Mouse (Mus musculus) CH12.LX (cell line): ENCODE measurements around the gene Zfp382. TPM values are rescaled to one million over a fixed set of nuclear protein-coding genes. Genes with fewer than 3 reads are reported as not detected.

Experiments
- DNase-seq: peaks from one replicate; pipeline ENCODE4 v3.0.0-alpha.2; 2013; ENCODE audit errors: extremely low read depth
- H3K27ac ChIP-seq: 2 replicates; pipeline ENCODE4 v1.5.1; 2012; ENCODE audit warnings: low read depth, mild to moderate bottlenecking, control low read depth, moderate library complexity; ENCODE audit not compliant: insufficient read depth
- H3K27me3 ChIP-seq: replicated peaks from 2 replicates; pipeline ENCODE3; 2012; ENCODE audit warnings: inconsistent platforms
- H3K36me3 ChIP-seq, 2 experiments: replicated peaks in 1 of 2; 2 replicates each; pipeline versions ENCODE3 to v1.6.1; 2012; ENCODE audit warnings: inconsistent platforms in 1 of 2, low read length in 1 of 2, mild to moderate bottlenecking in 1 of 2, mixed read lengths in 1 of 2, moderate library complexity in 1 of 2; ENCODE audit not compliant: control insufficient read depth in 1 of 2, insufficient read depth in 1 of 2
- H3K4me1 ChIP-seq, 2 experiments: 2 replicates each; pipeline ENCODE4 v1.6.1; 2012; ENCODE audit warnings: inconsistent platforms in 1 of 2, moderate library complexity in 1 of 2; ENCODE audit not compliant: insufficient read depth in 2 of 2, control insufficient read depth in 1 of 2
- H3K4me2 ChIP-seq: 2 replicates; pipeline ENCODE4 v1.6.1; 2012; ENCODE audit warnings: low read depth, mild to moderate bottlenecking, control low read depth; ENCODE audit not compliant: poor library complexity, insufficient read depth, severe bottlenecking
- H3K4me3 ChIP-seq, 3 experiments: fragments of 150-350 bp in 1 of 3; sonication (generic) in 1 of 3; replicated peaks in 1 of 3; 2 replicates each; pipeline versions ENCODE3 to v1.5.1; 2011 to 2012; ENCODE audit warnings: low read depth in 2 of 3, low read length in 2 of 3, mild to moderate bottlenecking in 2 of 3, moderate library complexity in 2 of 3, control low read depth in 1 of 3, improper control_type of control experiment in 1 of 3, inconsistent platforms in 1 of 3, mixed read lengths in 1 of 3; ENCODE audit not compliant: poor library complexity in 1 of 3
- H3K79me2 ChIP-seq: replicated peaks from 2 replicates; pipeline ENCODE4 v1.6.1; 2012; ENCODE audit warnings: mild to moderate bottlenecking, moderate library complexity; ENCODE audit not compliant: control insufficient read depth, poor library complexity, insufficient read depth, severe bottlenecking; ENCODE audit errors: extremely low read depth
- H3K9ac ChIP-seq: 2 replicates; pipeline ENCODE4 v1.6.1; 2012; ENCODE audit warnings: low read depth, mild to moderate bottlenecking, control low read depth, moderate library complexity; ENCODE audit not compliant: insufficient read depth
- H3K9me3 ChIP-seq: replicated peaks from 2 replicates; pipeline ENCODE3; 2012; ENCODE audit warnings: low read length, inconsistent platforms, mixed read lengths
- CHD1 ChIP-seq: IDR thresholded peaks from 2 replicates; pipeline ENCODE4 v1.6.1; 2012; ENCODE audit warnings: low read depth, low read length, improper control_type of control experiment, inconsistent platforms
- CTCF ChIP-seq, 2 experiments: IDR thresholded peaks in 1 of 2; conservative IDR thresholded peaks in 1 of 2; 2 replicates each; pipeline ENCODE4 v1.5.1; 2011 to 2012; ENCODE audit warnings: low read depth in 2 of 2, low read length in 2 of 2, improper control_type of control experiment in 1 of 2, inconsistent platforms in 1 of 2, mild to moderate bottlenecking in 1 of 2, moderate library complexity in 1 of 2
- E2F4 ChIP-seq: IDR thresholded peaks from 2 replicates; pipeline ENCODE4 v1.6.1; 2011; ENCODE audit warnings: low read depth, low read length, improper control_type of control experiment; ENCODE audit not compliant: insufficient replicate concordance
- ELF1 ChIP-seq: IDR thresholded peaks from 2 replicates; pipeline ENCODE4 v1.6.1; 2014; ENCODE audit warnings: low read depth, mild to moderate bottlenecking, inconsistent platforms, low read length, improper control_type of control experiment
- IRF4 ChIP-seq: IDR thresholded peaks from 2 replicates; pipeline ENCODE4 v1.6.1; 2014; ENCODE audit warnings: low read depth, mild to moderate bottlenecking, inconsistent platforms, low read length, improper control_type of control experiment
- JUND ChIP-seq: conservative IDR thresholded peaks from 2 replicates; pipeline ENCODE4 v1.6.1; 2011; ENCODE audit warnings: low read depth, low read length, improper control_type of control experiment
- MYC ChIP-seq: IDR thresholded peaks from 2 replicates; pipeline ENCODE4 v1.6.1; 2011; ENCODE audit warnings: low read depth, mild to moderate bottlenecking, improper control_type of control experiment, low read length
- NELFE ChIP-seq: IDR thresholded peaks from 2 replicates; pipeline ENCODE4 v1.6.1; 2011; ENCODE audit warnings: low read depth, low read length, improper control_type of control experiment
- NRF1 ChIP-seq: IDR thresholded peaks from 2 replicates; pipeline ENCODE4 v1.6.1; 2014; ENCODE audit warnings: low read depth, mild to moderate bottlenecking, inconsistent platforms, low read length, improper control_type of control experiment, moderate library complexity
- RAD21 ChIP-seq: IDR thresholded peaks from 2 replicates; pipeline ENCODE4 v1.6.1; 2011; ENCODE audit warnings: low read depth, mild to moderate bottlenecking, low read length, improper control_type of control experiment, moderate library complexity
- TCF12 ChIP-seq: IDR thresholded peaks from 2 replicates; pipeline ENCODE4 v1.6.1; 2014; ENCODE audit warnings: low read depth, mild to moderate bottlenecking, inconsistent platforms, low read length, improper control_type of control experiment
- ZNF384 ChIP-seq: IDR thresholded peaks from 2 replicates; pipeline ENCODE4 v1.6.1; 2012; ENCODE audit warnings: low read depth, low read length, improper control_type of control experiment, inconsistent platforms
- dilution Hi-C: fragments of 300-500 bp; cut with MboI; formaldehyde crosslinking; loops from 2 replicates; pipeline ENCODE4 v1.14.3; 2020; ENCODE audit warnings: low sequenced_read_pairs; ENCODE audit not compliant: extremely low pct_unique_long_range_greater_than_20kb, extremely low pct_ligation_motif_present
- in situ Hi-C: fragments of 300-500 bp; cut with MboI; formaldehyde crosslinking; loops from 3 replicates; pipeline ENCODE4 v1.14.3; 2019; ENCODE audit warnings: low sequenced_read_pairs, low pct_ligation_motif_present, low pct_unique_long_range_greater_than_20kb, mixed read lengths
- polyA plus RNA-seq: library from polyadenylated mRNA; unstranded; fragments of >175 nt; gene quantifications from 2 replicates; pipeline ENCODE4 v1.2.1, GENCODE M21; 2012; ENCODE audit warnings: low read depth; ENCODE audit not compliant: insufficient read length
- total RNA-seq, 2 experiments: library from RNA; depleted of rRNA; stranded (reverse); fragments of 300-350 nt in 1 of 2; fragments of >200 nt in 1 of 2; gene quantifications; 2 replicates each; pipeline ENCODE4 v1.2.3; 2012 to 2014

Zfp382 gene
- total and polyA plus RNA-seq, 3 experiments, result 3.3 to 4.7 (median 4.7) TPM

DNA sequence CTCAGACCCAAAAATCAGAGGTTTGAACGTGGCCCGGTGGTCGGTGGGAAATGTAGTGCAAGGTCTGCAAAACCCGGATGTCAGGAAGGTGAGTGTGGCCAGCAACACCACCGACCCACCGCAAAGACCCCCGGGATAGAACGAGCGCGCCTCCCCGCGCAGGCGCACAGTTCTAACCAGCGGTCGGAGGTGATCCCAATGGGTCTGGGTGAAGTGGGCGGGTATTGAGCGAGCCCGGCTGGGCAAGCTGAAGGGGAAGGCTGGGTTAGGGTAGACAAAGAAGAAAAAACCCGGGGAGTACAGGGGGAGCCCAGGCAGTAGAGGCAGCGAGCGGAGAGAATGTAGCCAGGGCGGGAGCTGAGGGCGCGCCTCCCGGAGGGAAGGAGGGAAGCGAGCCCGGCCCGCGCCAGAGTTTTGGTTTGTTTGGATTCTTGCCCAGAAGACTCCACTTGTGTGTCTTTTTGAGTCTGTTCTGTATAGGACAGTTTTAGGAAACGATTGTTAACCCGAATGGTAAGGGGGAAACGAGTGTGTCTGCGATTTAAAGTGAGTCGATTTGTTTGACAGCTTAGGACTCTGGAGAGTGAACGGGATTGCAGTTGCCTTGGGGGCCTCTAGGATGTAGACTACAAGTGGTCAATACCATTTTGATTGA, 21.9 kb downstream of the Zfp382 start:
- Histone ChIP-seq H3K4me1 (no peaks in the 10 kb centered on the region), H3K36me3 (peaks cover 10 to 69% of the 10 kb centered on the region in 2 experiments), H3K9ac (no peak overlapping the region), H3K4me3 (no peak overlapping the region), H3K27ac (no peak overlapping the region), H3K27me3 (no peaks in the 10 kb centered on the region), H3K4me2 (no peak overlapping the region), H3K79me2 (no peaks in the 10 kb centered on the region), H3K9me3 (peaks cover 23% of the 10 kb centered on the region)
- dilution Hi-C loops (no loop called here), in situ Hi-C loops (no loop called here)
- no peak for TF ChIP-seq NRF1
- TF ChIP-seq MYC, result no peak
- no peak for TF ChIP-seq ELF1
- DNase-seq, result no peak

DNA sequence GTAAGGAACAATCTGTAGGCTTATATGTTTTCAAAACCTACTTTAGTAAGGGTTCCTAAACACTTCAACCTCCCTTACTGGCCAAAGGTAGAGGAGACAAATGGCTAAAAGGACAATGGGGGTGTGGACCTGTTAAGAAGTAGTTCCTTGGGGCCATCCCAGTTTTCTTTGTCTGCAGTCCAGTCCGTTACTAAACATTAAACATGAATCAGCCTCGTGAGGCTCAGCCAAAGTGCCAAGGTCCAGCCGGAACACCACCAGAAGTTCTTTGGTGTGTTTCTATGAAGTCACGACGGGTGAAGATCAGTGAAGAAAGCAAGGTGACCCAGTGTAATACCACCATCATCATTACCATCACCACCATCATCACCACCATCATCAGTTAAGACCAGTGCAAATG, 25.3 kb downstream of the Zfp382 start:
- no peaks in the 10 kb centered on the region for H3K4me1 ChIP-seq
- in situ Hi-C loops, result no loop called here
- no peak overlapping the region for H3K4me2 ChIP-seq
- no peaks in the 10 kb centered on the region for H3K27me3 ChIP-seq
- H3K36me3 ChIP-seq, result peaks cover 6 to 62% of the 10 kb centered on the region in 2 experiments
- no peak overlapping the region for H3K27ac ChIP-seq
- no peak for DNase-seq
- no peak overlapping the region for H3K9ac ChIP-seq
- H3K79me2 ChIP-seq, result no peaks in the 10 kb centered on the region
- H3K4me3 ChIP-seq, result no peak overlapping the region
- dilution Hi-C loops, result no loop called here
- peaks cover 44% of the 10 kb centered on the region for H3K9me3 ChIP-seq
- TF ChIP-seq RAD21 (no peak), IRF4 (no peak), E2F4 (no peak), CHD1 (no peak), JUND (no peak)

DNA sequence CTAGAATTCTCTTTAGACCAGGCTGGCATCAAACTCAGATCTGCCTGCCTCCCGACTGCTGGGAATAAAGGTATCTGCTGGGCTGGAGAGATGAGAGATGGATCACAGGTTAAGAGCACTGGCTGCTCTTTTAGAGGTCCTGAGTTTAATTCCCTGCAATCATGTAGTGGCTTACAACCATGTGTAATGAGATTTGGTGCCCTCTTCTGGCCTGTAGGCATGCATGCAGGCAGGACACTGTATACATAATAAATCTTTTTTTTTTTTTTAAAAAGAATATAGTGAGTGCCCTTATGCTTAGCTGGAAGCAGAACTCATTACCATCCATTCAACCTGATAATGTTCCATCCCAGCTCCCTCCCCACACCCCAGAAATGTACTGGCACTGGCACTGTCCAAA, 32.3 kb downstream of the Zfp382 start:
- Histone ChIP-seq H3K9me3 (peaks cover 79% of the 10 kb centered on the region), H3K27me3 (no peaks in the 10 kb centered on the region), H3K36me3 (peaks cover 19 to 66% of the 10 kb centered on the region in 2 experiments), H3K27ac (no peak overlapping the region), H3K9ac (no peak overlapping the region), H3K4me2 (no peak overlapping the region), H3K79me2 (no peaks in the 10 kb centered on the region; the same call in 1 of the 2 replicates), H3K4me3 (no peak overlapping the region), H3K4me1 (no peaks in the 10 kb centered on the region)
- in situ Hi-C loops (no loop called here), dilution Hi-C loops (no loop called here)
- TF ChIP-seq CTCF (conservative IDR thresholded peaks at IDR 0.05 in 1 of 2, IDR thresholded peaks at IDR 0.05 in 1 of 2; ENCODE audit: low read depth in 2 of 2, low read length in 2 of 2) (no peak), NELFE (no peak), ZNF384 (0 out of 2 replicates have a peak, but pooled peaks have one; percentile 10), TCF12 (no peak)
- no peak for DNase-seq
